Mouse (Mus musculus) ovary, postnatal 10 days (tissue): ENCODE results near the gene Cltc.
"Not testable (repeated sequence)": the region's sequence is repeated elsewhere in the genome, so short reads cannot be mapped to it uniquely, and the experiment has no call there.

ENCODE experiments used
- DNase-seq: peaks from one replicate; pipeline ENCODE4 v3.0.0; 2022; ENCODE audit warnings: low spot score

Cltc gene

DNA sequence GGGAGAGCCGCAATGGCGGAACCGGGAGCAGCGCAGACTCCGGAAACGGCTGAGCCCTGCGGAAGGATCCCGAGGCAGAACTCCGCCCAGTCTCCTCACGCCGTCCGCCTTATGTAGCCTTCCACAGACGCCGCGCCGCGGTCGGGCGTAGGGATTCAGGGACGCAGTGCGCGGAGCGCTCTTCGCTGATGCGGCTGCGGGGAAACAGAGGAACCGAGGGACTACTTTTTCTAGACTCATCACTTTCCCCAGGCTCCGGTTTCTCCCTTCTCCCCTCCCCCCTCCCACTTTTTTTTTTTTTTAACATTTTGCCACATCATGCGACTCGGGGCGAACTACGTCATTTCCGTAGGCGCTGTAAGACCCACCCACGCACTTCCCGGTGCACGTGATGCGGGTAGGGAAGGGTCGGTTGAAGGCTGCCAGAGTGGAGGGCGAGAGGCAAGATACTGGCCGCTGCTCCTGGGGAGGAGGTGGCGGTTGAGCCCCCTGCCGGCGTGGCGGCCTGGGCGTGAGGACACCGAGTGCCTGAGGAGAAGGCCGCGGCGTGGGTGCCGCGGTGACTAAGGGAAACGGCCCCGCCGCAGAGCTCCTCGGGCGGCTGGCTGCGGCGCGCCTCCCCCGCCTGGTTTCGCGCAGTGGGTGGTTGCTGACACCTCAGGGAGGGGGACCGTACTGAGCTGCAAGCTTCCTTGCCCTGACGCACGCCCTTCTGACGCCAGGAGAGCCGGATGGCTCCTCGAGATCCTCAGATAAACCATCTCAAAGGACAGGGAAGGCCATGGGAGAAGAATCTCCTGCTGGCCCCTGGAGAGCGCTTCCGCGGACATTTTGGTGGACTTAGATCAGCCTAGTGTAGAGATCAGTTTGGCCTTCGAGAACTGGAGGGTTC, at the start of gene Cltc:
Gene Cltc (minus strand): TSS at position 86 of the 892 bp plus-strand sequence.
- peak; percentile 93 for DNase-seq

DNA sequence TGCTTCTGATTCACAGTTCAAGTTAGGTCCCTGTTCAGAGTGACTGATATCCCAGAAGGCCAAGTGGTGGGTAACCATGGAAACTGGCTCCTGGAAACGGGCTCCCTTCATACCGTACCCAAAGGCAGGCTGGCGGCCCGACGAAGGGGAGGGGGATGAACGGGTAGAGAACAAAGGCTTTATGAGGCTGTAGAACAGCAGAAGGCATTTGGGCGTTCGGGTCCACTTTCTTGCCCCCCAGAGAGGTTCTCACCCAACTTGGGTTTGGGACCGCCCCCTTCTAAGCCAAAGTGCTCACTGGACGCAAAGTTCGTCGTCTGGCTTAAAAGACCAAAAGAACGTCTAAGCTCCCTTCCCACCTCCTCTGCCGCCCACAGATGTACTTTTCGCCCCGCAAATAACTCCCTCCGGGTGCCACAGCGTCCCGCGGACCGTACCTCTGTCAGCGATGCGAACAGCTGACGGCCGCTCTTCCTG, 49.7 kb upstream of the Cltc start:
- DNase-seq: peak; percentile 36

DNA sequence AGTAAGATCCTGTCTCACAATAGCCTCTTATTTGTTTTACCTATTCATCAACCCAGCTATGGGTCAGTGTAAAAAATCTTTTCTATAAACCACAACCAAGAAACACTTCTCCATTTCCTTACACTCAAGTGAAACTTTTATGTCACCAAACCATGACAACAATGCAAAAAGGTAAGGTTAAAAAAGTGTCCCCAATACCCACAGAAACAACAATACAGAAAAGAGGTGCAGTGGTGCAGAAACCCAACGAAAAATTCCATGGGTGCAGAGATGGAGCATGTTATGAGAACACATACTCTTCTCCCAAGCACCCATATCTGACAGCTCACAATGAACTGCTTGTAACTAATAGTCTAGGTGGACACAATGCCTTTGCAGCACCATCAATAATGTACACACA, 36.8 kb upstream of the Cltc start:
- no peak for DNase-seq

DNA sequence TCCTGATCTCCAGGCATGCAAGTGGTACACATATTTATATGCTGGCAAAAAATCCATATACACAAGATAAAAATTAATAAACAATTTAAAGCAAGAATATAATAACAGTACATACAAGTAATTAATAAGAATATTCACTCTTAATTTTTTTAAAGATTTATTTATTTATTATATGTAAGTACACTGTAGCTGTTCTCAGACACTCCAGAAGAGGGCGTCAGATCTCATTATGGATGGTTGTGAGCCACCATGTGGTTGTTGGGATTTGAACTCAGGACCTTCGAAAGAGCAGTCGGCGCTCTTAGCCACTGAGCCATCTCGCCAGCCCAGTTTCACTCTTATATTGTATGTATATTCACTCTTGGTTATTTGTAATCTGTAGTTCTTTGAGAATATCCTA, 30.1 kb upstream of the Cltc start:
- DNase-seq: not testable (repeated sequence)

DNA sequence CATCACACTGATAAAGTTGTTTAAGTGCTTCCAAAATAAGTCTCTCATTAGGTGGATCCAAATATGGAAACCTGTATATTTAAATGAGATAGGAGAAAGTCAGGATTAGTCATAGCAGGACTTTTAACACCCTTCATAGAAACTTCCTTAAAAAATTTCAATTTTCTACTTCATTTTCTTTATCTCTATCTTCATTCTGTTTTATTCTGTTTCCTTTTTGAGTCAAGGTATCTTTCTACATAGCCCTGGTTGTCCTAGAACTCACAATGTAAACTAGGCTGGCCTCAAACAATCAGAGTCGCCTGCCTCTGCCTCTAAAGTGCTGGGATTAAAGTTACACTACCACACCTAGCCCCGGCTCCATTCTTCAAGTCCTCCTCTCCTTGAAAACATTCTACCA, 28.4 kb upstream of the Cltc start:
- DNase-seq: no peak

DNA sequence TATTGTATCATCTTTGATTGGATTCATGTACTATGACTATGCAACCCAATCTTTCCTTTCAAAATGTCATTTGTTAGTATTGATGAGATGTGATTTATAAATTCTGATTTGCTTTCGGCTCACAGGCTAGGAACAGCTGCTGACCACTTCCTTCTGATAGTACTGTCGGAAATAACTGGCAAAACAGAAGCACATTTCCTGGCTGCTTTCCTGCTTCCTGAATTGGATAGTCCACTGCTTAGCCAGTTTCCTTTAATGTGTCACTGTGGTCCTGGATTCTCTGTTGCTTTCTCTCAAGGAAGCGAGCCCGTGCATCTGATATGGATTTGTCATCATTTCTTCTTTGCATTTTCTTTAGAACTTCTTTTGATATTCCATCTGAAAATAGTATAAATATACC, 12.5 kb upstream of the Cltc start:
- no peak for DNase-seq

DNA sequence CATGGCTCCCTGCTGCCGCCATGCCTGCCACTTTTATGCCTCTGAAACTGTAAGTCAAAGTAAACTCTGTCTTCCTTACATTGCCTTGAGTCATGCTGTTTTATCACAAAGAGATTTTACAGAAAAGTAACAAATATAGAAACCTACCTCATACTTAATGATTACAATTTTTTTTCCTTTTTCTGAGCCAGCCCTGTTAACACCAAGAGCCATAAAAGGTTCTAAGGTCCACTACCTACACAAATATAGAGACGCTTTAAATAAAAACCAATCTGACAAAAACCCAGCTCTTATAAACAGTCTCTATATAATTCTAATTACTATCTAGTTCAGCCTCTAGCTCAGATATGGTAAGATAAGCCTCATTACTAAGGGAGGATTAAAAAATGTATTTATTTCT, 7.1 kb upstream of the Cltc start:
- no peak for DNase-seq

DNA sequence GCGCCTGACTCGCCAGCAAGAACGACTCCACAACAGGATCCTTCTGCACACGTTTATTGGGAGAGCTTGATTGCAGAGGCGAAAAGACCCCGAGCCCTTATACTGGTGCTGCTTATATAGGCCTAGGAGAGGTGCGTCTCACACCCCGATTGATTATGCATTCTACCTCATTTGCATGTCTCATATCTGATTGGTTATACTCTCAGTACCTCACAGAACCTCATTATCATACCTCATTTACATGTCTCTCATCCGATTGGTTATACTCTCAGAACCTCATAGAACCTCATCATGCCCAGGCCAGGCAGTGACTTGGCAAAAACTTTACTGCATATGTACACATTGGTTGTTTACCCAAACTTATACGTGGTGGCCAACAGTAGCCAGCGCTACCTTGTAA, 5.8 kb upstream of the Cltc start:
- DNase-seq: not testable (repeated sequence)

DNA sequence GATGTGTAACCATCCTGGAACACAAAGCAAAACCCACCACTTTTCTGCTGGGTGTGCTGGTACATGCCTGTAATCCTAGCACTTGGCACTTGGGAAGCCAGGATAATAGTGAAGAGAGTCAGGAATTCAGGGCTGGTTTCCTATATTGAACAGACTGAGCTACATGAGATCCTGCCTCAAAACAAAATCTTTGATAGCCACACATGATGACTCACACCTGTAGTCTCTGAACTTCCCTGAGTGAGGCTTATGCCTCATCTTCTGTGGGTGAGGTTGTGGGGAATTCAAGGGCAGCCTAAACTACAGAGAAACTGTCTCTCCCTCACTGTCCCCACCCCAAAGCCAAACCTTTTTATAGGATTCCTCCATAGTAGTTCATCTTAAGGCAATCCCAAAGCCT, 3.0 kb upstream of the Cltc start:
- no peak for DNase-seq

DNA sequence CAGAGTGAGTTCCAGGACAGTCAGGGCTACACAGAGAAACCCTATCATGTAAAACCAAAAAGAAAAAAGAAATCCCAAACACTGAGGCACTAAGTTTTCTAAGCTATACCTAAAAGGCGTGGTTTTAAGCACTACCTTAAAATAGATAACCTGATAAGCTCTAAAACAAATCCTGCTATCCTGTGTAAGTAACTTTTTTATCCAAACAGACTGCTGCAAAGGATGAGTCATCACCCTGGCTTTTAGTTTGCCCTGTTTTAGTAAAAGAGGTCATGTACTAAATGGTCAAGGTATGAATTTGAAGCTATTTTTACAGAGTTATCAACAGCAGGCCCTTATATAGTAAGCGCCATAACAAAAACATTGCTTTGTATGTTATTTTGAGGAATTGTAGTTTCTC, 2.5 kb upstream of the Cltc start:
- no peak for DNase-seq

DNA sequence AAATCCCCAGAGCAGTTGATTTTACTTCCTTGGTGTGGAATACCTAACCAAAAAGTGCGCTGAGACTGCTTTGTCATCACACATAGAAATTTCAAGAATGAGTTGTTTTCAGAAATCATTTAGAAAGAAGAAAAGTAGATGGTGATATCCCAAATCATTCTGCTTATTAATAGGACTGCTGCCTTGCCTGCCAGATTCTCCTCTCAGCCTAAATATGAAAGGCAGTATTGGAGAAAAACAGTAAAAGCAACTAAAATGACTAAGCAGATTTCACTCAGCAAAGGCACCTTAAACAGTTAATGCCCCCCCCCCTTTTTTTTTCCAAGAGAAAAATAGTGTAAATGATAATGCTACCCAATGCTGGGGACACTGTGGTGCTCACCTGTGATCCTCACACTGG, 1.9 kb upstream of the Cltc start:
- DNase-seq: no peak

DNA sequence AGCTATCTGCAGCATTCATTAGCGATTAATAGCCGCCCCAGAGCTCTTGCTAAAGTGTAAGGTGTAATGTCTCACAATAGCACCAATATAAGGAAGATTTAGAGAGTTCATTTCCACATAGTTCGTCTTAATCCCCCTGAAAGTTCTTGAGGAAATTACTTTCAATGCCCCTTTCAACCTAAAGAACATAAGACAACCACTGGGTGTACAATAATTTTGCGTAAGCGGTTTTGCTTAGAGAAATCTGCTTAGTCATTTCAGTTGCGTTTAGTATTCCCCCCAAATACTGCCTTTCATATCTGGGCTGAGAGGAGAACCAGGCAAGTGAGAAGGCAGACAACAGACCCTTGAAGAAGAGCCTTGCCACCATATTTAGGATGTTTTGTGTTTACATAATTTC, 1.2 kb upstream of the Cltc start:
- no peak for DNase-seq

DNA sequence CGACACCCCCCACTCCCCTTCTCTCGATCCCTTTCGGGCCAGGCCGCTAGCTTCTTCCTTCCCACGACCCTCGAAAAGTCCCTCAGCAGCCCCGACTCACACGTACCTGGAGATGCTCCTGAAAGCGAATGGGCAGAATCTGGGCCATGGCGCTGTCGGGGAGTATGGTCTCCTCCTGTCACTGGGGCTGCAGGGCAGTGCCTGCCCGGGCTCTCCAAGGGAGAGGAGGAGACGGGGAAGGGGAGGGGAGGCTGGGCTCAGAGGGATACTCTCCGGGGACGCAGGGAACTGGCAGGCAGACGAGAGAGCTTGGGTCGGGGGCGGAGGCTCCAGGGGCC, 254 bp downstream of the Cltc start:
- no peak for DNase-seq

DNA sequence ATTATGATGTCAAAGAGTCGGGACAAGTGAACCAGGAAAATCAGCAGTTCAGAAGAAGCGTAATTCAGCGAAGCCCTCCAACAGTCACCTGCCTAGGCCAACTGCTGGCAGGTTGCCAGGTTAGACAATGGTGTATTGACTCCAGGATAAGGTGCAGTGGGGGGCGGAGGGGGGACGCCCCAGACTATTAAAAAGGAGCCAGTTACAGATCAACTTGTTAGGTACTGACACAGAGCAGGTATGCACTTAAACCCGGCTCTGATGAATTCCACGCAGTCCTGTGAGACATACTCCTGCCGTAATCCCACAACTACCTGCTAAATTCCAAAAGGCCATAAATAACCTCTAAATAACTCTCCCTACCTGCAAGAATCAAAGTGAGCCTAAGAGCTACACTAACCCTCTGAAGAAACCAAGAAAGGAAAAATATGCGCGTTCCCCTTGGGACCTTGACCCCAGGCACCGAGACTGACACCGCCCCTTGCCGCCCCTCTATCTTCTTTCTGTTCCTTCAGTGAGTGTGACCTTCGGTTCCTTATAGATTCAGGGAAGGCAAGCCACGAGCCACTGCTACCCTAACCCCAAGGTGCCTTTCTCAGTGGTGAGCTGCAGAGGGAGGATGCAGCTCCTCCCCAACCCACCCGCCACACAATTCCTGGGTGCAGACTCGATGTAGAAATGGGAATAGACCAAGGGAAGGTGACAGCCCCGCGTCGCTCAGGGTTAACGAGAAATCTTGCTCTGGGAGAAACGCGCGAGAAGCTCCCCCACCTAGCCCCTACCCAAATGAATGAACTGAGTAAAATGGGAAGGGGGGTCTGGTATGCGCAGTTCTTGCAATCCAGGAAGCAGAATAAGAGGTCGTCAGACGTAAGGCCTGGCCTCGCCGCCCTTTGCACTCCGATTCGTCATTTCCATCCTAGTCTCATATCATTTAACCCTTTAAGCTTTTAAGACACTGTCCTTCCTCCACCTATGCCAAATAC, 916 bp downstream of the Cltc start:
- DNase-seq: no peak

DNA sequence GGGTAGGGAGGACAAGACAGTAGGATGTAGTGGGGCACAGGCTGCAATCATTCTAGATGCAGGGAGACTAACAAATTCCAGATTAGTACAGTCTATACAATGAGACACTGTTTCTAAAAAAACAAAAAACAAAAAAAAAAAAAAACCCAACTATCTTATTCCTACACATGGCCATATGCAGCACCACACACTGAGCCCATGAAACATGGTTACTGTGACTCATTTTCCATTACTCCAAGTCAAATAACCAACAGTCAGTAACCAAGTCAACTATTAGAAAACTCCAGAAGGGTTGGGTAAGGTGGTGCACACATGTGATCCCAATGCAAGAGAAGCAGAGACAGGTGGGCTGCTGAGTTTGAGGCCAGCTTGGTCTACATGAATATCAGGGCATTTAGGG, 5.0 kb downstream of the Cltc start:
- no peak for DNase-seq

DNA sequence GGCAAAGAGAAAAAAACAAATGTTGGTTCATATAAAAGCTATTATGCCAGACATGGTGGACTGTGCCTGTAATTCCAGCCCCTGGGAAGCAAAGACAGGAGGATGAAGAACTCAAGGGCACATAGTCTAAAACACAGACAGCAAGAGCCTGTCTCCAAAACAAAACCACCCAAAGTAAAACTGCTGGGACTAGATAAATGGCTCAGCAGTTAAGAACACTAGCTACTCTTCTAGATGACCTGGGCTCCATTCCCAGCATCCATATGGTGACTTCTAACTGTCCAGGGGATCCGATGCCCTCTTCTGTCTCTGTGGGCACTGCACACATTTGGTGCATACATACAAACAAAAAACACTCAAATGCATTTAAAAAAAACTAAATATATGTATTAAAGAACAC, 6.4 kb downstream of the Cltc start:
- DNase-seq: no peak

DNA sequence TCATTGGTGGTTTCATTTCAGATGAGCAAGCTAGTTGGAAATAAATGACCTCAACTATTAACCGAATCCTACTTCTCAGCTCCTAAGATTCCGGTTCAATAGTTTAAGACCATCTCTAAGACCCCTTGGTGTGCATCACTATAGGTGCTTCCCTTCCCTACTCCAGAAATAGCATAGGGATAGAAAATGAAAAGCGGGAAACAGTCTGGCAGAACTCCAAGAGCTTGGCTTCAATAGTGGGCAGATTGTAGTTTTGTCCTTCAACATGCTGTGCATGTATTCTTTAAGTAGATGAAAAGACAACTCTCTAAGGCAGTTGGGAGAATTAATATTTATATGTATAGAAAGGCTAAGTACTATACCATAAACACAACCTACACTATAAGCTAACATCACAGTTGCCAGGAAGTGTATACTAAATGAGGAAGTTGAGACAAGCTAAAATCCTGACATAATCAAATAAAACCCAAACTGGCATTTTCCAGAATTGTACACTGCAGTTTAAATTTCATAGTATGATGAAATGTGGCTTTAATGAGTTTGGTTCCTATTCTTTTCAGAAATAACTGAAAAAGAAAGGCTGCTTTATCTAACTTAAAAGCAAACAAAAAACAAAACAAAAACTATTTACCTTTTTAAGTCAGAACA, 7.5 kb downstream of the Cltc start:
- no peak for DNase-seq

DNA sequence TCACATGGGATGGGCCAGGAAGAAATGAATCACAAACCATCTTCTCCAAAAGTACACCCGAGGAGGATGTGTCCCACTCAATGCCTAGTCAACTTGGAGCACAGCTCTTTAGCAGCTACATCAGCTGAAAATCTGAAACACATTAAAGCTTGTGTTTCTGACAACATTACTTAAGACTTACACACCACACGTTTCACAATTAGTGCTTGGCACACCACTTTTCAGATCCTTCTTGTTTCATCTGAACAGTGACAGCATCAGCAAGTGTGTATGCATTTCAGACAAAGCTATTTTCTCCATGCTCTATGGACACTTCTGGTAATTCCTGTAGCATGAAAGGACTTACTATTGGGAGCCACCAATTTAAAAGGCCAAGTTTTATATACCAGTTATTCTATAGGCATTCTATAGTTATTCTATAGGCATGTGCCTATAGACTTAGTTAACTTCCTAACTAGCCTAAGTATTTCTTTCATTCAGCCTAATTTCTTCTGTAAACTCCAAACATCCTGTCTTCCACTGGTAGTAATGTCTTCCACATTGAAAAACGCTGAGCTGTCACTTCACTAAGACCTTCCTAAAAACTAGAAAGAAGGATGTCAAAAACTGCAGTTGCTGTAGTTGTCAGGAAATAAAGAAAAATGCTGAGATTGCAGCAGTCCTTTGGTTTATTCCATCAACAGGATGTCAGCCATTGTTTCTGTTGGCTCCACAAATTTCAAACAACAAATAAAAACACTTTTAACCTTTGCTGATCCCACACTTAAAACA, 11.5 kb downstream of the Cltc start:
- DNase-seq: no peak

DNA sequence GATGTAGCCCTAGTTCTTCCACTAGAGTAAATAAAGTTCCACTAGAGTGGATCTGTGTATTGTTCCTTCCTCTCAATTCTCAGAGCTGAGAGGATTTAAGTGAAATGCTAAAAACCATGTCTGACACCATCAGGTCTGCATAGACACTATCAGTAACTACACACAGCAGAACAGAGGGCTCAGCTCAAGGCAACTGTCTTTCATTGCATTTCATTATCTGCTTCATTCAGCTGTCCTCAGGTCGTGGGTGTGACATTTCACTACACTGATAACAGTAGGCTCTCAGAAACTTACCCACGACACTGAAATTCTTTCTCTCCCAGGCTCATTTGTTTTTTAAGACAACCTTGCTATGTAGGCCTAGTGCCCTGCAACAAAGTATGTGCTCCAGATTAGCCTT, 14.8 kb downstream of the Cltc start:
- no peak for DNase-seq

DNA sequence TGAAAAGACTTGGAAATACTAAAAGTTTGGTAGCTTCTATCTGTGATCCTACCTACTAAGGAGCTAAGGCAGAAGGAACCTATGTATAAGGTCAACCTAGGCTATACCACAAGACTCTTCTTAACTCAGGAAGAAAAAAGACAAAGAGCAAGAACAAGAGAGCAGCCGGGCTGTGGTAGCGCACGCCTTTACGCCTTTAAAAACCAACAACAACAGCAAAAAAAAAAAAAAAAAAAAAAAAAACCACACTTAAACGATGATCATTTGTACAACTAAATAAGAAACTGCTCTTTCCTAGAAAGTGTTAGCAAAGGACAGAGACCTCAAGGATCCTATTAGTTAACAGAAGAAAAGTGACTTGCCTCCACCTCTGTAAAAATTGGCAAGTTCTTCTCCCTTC, 15.9 kb downstream of the Cltc start:
- no peak for DNase-seq

DNA sequence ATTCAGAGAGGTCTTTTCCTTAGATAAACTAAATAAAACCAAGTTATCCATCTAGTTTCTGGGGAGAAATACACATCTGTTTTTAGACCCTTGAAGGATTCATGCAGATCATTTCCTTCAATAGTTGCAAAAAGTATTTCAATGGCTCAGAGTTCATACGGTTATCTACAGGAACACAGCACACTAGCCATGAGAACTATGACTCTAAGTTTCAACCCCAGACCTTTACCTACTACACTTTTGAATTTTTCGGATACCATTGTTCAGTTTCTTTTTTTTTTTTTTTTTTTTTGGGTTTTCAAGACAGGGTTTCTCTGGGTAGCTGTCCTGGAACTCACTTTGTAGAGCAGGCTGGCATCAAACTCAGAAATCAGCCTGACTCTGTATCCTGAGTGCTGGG, 17.9 kb downstream of the Cltc start:
- DNase-seq: no peak

DNA sequence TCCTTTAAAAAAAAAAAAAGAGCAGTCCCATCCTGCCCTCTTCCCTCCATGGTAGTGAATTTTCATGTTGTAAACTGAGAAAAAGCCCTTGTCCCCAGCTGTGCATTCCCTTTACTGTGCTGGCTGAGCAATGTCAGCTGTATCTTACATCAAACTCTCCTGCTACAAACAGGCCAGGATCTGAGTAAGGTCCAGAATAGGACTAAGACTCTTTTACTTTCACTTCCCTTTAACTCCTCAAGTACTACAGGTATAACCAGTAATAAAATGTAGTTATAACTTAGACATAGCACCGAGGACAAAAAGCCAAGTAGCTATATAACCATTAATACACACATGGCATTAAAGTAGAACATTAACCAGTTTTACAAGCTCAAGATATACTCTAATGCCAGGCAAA, 18.4 kb downstream of the Cltc start:
- DNase-seq: no peak
